Mouse (Mus musculus): ENCODE data around the gene Cdr2l. TPM values are rescaled to one million over a fixed set of nuclear protein-coding genes. Genes with fewer than 3 reads are reported as not detected.

The Cdr2l gene
- total and polyA plus RNA-seq, 2 experiments from 2014 or later: 18.8 to 70.8 TPM

GRCm38 (mm10) chr11:115367395-115367944 is 14.2 kb upstream of the Cdr2l start, which contains the start of gene Hid1:
TSS of gene Hid1 (minus strand) at chr11:115367756.
- Histone ChIP-seq H3K4me2 (ENCODE audit: low read depth, low read length) (peak within 1 kb of the TSS; percentile 94), H3K4me3 (ENCODE audit: low read length) (peak within 1 kb of the TSS; percentile 74), H3K9me3 (ENCODE audit: low read length) (no peaks in the 10 kb centered on the region), H3K4me1 (ENCODE audit: insufficient read depth, low read length) (peaks cover 14% of the 10 kb centered on the region), H3K36me3 (ENCODE audit: insufficient read depth, low read length) (no peaks in the 10 kb centered on the region), H3K9ac (replicated peaks; ENCODE audit: low read length) (peak within 1 kb of the TSS; percentile 80), H3K27ac (peak within 1 kb of the TSS; percentile 90), H3K27me3 (ENCODE audit: insufficient read depth, low read length) (no peaks in the 10 kb centered on the region)
- peak; percentile 52 for ATAC-seq
- DNase-seq (ENCODE audit: low spot score): peak; percentile 91
- under 1% methylated on average over 39 of the region's 39 CpGs for WGBS
- no peak for TF ChIP-seq CTCF (IDR thresholded peaks at IDR 0.05; ENCODE audit: low read depth)

DNA sequence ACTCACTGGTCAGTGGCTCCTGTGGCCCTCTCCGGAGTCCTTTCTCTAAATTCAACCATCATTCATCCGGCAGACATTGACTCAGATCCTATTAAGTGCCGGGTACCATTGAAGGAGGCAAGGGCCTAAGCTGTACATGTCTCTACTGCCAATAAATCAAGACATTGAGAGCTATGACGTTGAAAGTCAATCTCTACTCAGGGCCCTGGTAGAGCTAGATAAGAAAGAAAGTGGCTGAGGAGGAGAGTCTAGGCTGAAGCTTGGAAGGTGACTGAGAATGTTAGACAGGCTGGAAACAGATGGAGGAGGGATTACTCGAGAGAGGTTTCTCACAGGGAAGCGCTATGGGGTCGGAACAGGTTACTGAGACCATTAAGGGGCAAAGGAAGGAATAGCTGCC is 11.3 kb upstream of the Cdr2l start:
- WGBS: 62% methylated on average over 7 of the region's 7 CpGs
- no peak overlapping the region for H3K4me2 ChIP-seq (ENCODE audit: low read depth, low read length)
- H3K4me3 ChIP-seq (ENCODE audit: low read length): no peak overlapping the region
- peaks cover 23% of the 10 kb centered on the region for H3K4me1 ChIP-seq (ENCODE audit: insufficient read depth, low read length)
- H3K36me3 ChIP-seq (ENCODE audit: insufficient read depth, low read length): no peaks in the 10 kb centered on the region
- H3K9me3 ChIP-seq (ENCODE audit: low read length): no peaks in the 10 kb centered on the region
- H3K9ac ChIP-seq (replicated peaks; ENCODE audit: low read length): no peak overlapping the region
- no peak overlapping the region for H3K27ac ChIP-seq
- no peak for DNase-seq (ENCODE audit: low spot score)
- no peak for TF ChIP-seq CTCF (IDR thresholded peaks at IDR 0.05; ENCODE audit: low read depth)
- ATAC-seq: no peak
- no peaks in the 10 kb centered on the region for H3K27me3 ChIP-seq (ENCODE audit: insufficient read depth, low read length)

DNA sequence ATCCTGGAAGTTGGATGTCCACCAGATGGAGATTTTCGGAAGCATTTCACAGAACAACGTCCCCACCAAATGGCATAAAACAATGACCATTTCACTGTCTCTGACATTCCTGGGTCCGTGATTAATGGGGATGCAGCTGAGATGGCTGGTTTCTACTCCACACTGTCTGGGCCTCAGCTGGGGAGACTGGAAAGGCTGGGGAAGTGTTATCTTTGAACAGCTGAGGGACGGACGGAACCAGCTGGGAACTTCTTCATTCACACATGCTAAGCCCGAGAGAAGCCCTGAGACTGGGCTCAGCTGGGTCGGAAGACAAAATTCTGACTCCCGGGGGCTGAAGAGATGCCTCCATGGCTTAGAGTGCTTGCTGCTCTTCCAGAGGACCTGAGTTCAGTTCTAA is 10.4 kb upstream of the Cdr2l start:
- Histone ChIP-seq H3K36me3 (ENCODE audit: insufficient read depth, low read length) (no peaks in the 10 kb centered on the region), H3K9me3 (ENCODE audit: low read length) (no peaks in the 10 kb centered on the region), H3K4me1 (ENCODE audit: insufficient read depth, low read length) (peaks cover 14% of the 10 kb centered on the region), H3K9ac (replicated peaks; ENCODE audit: low read length) (no peak overlapping the region), H3K27ac (no peak overlapping the region), H3K4me2 (ENCODE audit: low read depth, low read length) (no peak overlapping the region), H3K4me3 (ENCODE audit: low read length) (no peak overlapping the region), H3K27me3 (ENCODE audit: insufficient read depth, low read length) (no peaks in the 10 kb centered on the region)
- 56% methylated on average over 8 of the region's 8 CpGs for WGBS
- no peak for TF ChIP-seq CTCF (IDR thresholded peaks at IDR 0.05; ENCODE audit: low read depth)
- ATAC-seq (no peak), DNase-seq (ENCODE audit: low spot score) (no peak)

GRCm38 (mm10) chr11:115372015-115372414 is 9.7 kb upstream of the Cdr2l start:
- no peak overlapping the region for H3K9ac ChIP-seq (replicated peaks; ENCODE audit: low read length)
- H3K4me3 ChIP-seq (ENCODE audit: low read length): no peak overlapping the region
- peaks cover 10% of the 10 kb centered on the region for H3K4me1 ChIP-seq (ENCODE audit: insufficient read depth, low read length)
- no peaks in the 10 kb centered on the region for H3K27me3 ChIP-seq (ENCODE audit: insufficient read depth, low read length)
- WGBS: 84% methylated on average over 1 of the region's 1 CpGs
- no peak for ATAC-seq
- no peak for DNase-seq (ENCODE audit: low spot score)
- no peak overlapping the region for H3K27ac ChIP-seq
- H3K4me2 ChIP-seq (ENCODE audit: low read depth, low read length): no peak overlapping the region
- TF ChIP-seq CTCF (IDR thresholded peaks at IDR 0.05; ENCODE audit: low read depth): no peak
- H3K36me3 ChIP-seq (ENCODE audit: insufficient read depth, low read length): no peaks in the 10 kb centered on the region
- no peaks in the 10 kb centered on the region for H3K9me3 ChIP-seq (ENCODE audit: low read length)

DNA sequence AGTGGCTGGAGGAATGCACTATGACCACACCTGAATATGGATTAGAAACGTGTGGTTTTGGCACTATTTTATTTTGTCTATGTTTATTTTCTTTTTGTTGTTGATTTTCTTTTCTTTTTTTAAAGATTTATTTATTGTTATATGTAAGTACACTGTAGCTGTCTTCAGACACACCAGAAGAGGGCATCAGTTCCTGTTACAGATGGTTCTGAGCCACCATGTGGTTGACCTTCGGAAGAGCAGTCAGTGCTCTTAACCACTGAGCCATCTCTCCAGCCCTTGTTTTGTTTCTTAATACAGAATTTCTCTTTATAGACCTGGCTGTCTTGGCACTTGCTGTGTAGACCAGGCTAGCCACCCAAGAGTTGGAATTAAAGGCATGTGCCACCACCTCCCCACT is 9.0 kb upstream of the Cdr2l start:
- WGBS: 43% methylated on average over 2 of the region's 2 CpGs
- H3K27me3 ChIP-seq (ENCODE audit: insufficient read depth, low read length): no peaks in the 10 kb centered on the region
- no peak overlapping the region for H3K4me3 ChIP-seq (ENCODE audit: low read length)

DNA sequence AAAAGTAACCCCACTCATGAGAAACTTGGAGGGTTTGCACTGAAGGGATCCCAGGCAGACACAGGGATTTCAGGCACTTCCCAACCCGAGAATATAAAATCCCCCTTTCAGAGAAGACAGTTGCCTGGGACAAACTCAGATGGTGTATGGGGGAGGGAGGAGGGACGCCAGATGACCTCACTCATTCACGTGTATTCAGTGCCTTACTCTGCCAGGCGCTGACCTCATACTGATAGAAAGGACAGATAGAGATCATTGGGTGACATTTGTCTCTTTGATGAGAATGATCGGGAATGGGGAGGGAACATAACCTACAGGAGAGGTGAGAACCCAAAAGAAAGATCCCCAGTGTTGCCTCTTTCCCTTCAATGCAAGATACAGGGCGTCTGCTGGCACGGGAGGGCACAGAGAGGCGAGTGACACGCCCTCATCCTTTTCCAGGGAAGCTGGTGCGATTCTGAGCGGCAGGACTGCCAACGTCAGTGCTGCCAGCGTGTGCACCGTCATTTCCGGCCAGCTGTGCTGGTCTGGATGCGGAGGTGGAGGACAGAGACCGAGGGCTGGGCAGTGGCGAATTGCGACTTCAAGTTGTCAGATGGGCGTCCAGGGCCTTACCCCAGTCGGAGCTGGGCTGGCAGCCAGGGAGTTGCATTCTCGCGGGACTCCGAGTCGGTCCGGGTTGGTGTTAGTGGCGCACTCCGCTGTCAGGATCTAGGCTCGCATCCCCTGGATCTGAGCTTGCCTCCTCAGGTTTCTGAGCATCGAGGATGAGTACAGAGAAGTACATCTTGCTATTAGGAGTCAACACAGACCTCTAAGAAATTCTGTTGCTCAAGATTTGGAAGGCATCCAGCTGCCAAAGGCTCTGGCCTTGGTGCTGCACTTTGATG is 7.7 kb upstream of the Cdr2l start:
- WGBS: under 1% methylated on average over 30 of the region's 30 CpGs
- Histone ChIP-seq H3K9me3 (ENCODE audit: low read length) (no peaks in the 10 kb centered on the region), H3K4me3 (ENCODE audit: low read length) (peak overlapping the region; percentile 34), H3K27me3 (ENCODE audit: insufficient read depth, low read length) (no peaks in the 10 kb centered on the region), H3K4me1 (ENCODE audit: insufficient read depth, low read length) (peaks cover 10% of the 10 kb centered on the region), H3K27ac (peak overlapping the region; percentile 79), H3K4me2 (ENCODE audit: low read depth, low read length) (peak overlapping the region; percentile 65), H3K9ac (replicated peaks; ENCODE audit: low read length) (peak overlapping the region; percentile 55), H3K36me3 (ENCODE audit: insufficient read depth, low read length) (no peaks in the 10 kb centered on the region)
- TF ChIP-seq CTCF (IDR thresholded peaks at IDR 0.05; ENCODE audit: low read depth): peak; percentile 22
- DNase-seq (ENCODE audit: low spot score): peak; percentile 83
- ATAC-seq: peak; percentile 87

More for the DNA sequence above, 9.0 kb upstream of the Cdr2l start:
- peaks cover 10% of the 10 kb centered on the region for H3K4me1 ChIP-seq (ENCODE audit: insufficient read depth, low read length)
- no peaks in the 10 kb centered on the region for H3K9me3 ChIP-seq (ENCODE audit: low read length)
- TF ChIP-seq CTCF (IDR thresholded peaks at IDR 0.05; ENCODE audit: low read depth): peak; percentile 15
- ATAC-seq: no peak
- no peak overlapping the region for H3K4me2 ChIP-seq (ENCODE audit: low read depth, low read length)
- no peak overlapping the region for H3K9ac ChIP-seq (replicated peaks; ENCODE audit: low read length)
- no peak overlapping the region for H3K27ac ChIP-seq
- no peak for DNase-seq (ENCODE audit: low spot score)
- H3K36me3 ChIP-seq (ENCODE audit: insufficient read depth, low read length): no peaks in the 10 kb centered on the region
